Mouse (Mus musculus): ENCODE results near the gene Oas1e. TPM values are rescaled to one million over a fixed set of nuclear protein-coding genes. Genes with fewer than 3 reads are reported as not detected.

The Oas1e gene
- polyA plus RNA-seq (2012; rRNA removed; ENCODE audit: low replicate concordance) = 0.06 TPM in 1 of 2 replicates, not detected in the other

DNA sequence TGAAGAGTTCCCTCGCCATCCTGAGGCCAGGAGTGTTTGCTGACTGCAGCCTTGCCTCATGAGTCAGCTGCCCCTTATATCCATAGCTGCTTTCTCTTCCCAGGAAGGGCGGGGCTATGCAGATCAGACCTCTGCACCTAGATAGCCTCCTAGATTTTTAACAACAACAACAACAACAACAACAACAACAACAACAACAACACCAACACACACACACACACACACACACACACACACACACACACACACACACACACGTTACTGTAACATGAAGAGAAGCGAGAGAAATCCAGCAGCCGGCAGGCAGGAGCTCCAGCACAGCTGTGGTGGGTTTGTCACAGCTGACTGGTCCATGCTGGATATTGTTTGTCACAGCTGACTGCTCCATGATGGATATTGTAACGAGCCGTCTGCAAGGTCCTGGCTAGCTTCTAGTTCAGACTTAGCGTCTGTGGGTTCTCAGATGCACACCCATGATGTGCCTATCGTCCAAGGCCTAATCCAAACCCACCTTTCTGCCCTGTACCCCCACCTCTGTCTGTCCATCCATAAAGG lies at the start of gene Oas1e:
Oas1e (minus strand) TSS at position 51 of the 555 bp plus-strand sequence.

DNA sequence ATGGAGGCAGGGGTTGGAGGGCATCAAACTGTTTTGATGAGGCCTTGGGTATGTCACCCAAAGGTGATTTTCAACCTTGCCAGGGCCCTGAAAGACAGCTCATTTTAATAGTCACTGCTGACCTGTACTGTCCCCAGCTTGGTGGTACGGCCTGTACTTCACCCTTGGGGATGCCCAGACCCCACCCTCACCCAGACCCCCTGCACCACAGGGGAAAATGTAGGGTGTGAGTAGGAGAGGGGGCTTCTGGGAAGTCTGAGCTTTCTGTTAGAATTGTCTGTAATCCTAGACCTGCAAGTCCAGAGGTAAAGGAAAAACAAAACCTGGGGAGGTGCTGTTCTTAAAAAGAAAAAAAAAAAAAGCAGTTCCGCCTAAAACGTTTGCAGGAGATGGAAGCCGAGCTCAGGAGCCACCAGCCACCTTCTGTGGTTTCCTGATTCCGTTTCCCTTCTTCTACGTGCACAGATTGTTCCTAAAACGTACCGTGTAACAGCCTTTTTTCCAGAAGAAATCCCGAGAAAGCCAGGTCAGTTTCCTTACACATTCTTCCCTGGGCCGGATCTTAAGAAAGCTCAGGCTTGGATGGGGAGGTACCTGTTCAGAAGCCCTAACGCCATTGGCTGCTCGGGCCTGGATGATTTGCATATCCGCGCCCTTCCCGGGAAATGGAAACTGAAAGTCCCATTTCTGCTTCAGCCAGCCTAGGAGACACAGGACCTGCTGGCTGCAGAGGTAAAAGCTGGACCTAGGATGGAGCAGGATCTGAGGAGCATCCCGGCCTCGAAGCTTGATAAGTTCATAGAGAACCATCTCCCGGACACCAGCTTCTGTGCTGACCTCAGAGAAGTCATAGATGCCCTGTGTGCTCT lies 16.9 kb upstream of the Oas1e start, which contains the start of gene Oas1c:
Oas1c (minus strand) TSS at position 564 of the 869 bp plus-strand sequence.

DNA sequence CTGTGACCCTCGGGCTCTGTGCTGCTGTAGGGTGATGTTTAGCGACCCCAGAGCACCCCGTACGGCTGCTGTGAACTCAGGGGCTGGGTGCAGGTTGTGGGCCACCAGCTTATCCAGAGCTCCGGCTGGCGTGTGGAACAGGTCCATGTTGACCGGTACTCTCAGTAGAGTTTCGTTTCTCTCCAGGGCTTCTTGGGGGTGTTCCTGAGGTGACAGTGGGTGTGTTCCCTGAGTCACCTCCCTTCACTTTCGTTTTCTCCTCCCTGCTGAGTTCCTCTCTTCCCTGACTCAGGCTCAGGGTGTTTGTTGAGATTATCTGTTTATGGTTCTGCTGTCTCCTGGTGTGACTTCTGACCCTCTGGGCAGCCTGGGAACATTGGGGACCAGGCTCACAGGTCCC lies 17.9 kb downstream of the Oas1e start, which contains the start of gene Oas3:
Oas3 (minus strand) TSS at position 184 of the 400 bp plus-strand sequence.

DNA sequence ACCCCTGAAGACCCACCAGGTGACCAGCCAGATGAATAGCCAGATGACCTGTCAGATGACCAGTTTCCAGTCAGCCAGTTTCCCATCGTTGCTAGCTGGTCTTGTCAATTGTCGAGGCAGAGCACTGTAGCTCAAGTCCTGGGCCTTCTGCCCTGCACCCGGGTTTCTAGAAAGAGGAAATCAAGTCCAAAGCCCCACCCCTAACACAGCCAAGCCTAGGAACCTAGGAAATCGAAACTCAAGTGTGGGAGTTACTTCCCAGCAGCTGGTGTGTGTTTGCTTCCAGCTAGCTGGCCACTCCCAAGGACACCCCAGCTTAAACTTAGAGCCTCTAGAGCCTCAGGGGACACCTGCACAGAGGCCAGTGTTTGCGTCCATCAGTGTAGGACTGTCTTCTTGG lies 45.6 kb downstream of the Oas1e start, which contains the start of gene Oas2:
Oas2 (minus strand) TSS at position 166 of the 400 bp plus-strand sequence.

Other genes starting within 250 kb of the Oas1e start
- 64.4 and 96.3 TPM in 2 replicates for gene Tpcn1, start 206.9 kb downstream of the Oas1e start, polyA plus RNA-seq (2012; rRNA removed; ENCODE audit: low replicate concordance)
- 0.36 and 0.73 TPM in 2 replicates for gene Iqcd, start 206.5 kb downstream of the Oas1e start, polyA plus RNA-seq (2012; rRNA removed; ENCODE audit: low replicate concordance)
- gene Rita1, start 182.9 kb downstream of the Oas1e start, polyA plus RNA-seq (2012; rRNA removed; ENCODE audit: low replicate concordance) = 15.9 and 20.1 TPM in 2 replicates
- gene Ddx54, start 182.8 kb downstream of the Oas1e start, polyA plus RNA-seq (2012; rRNA removed; ENCODE audit: low replicate concordance) = 31.6 and 48.5 TPM in 2 replicates
- not detected in 2 replicates for gene Cfap73, start 161.3 kb downstream of the Oas1e start, polyA plus RNA-seq (2012; rRNA removed; ENCODE audit: low replicate concordance)
- 0.24 and 1.5 TPM in 2 replicates for gene Rasal1, start 146.7 kb downstream of the Oas1e start, polyA plus RNA-seq (2012; rRNA removed; ENCODE audit: low replicate concordance)
- 1.6 and 29.4 TPM in 2 replicates for gene Dtx1, start 83.6 kb downstream of the Oas1e start, polyA plus RNA-seq (2012; rRNA removed; ENCODE audit: low replicate concordance)
- 22.9 and 34.5 TPM in 2 replicates for gene Oas2, start 45.7 kb downstream of the Oas1e start, polyA plus RNA-seq (2012; rRNA removed; ENCODE audit: low replicate concordance)
- gene Oas3, start 17.9 kb downstream of the Oas1e start, polyA plus RNA-seq (2012; rRNA removed; ENCODE audit: low replicate concordance) = 1.0 and 7.0 TPM in 2 replicates
- 2.9 and 3.2 TPM in 2 replicates for gene Oas1c, start 17.0 kb upstream of the Oas1e start, polyA plus RNA-seq (2012; rRNA removed; ENCODE audit: low replicate concordance)
- gene Oas1f, start 51.8 kb upstream of the Oas1e start, polyA plus RNA-seq (2012; rRNA removed; ENCODE audit: low replicate concordance) = 0.23 TPM in 1 of 2 replicates, not detected in the other
- gene Oas1h, start 65.9 kb upstream of the Oas1e start, polyA plus RNA-seq (2012; rRNA removed; ENCODE audit: low replicate concordance) = not detected in 2 replicates
- 3.3 and 14.4 TPM in 2 replicates for gene Oas1g, start 92.1 kb upstream of the Oas1e start, polyA plus RNA-seq (2012; rRNA removed; ENCODE audit: low replicate concordance)
- 11.0 and 31.2 TPM in 2 replicates for gene Oas1a, start 112.0 kb upstream of the Oas1e start, polyA plus RNA-seq (2012; rRNA removed; ENCODE audit: low replicate concordance)
- gene Oas1d, start 119.0 kb upstream of the Oas1e start, polyA plus RNA-seq (2012; rRNA removed; ENCODE audit: low replicate concordance) = not detected in 2 replicates
- gene Rph3a, start 214.6 kb upstream of the Oas1e start, polyA plus RNA-seq (2012; rRNA removed; ENCODE audit: low replicate concordance) = not detected in 2 replicates